Mouse (Mus musculus) heart, postnatal 0 days (tissue): ENCODE results near the gene Kif24.

Experiments
- CTCF ChIP-seq: IDR thresholded peaks from 2 replicates; pipeline ENCODE4 v1.5.1; 2016; ENCODE audit warnings: antibody characterized with exemption, control low read depth, low read depth
- EP300 ChIP-seq: IDR thresholded peaks from 2 replicates; pipeline ENCODE4 v1.6.1; 2016; ENCODE audit warnings: antibody characterized with exemption, low read depth

- TF ChIP-seq CTCF, result no peak
- no peak for TF ChIP-seq EP300
Measured at GRCm38 (mm10) chr4:41495850-41496249, 31.2 kb upstream of the Kif24 start.
